Mouse (Mus musculus) forebrain, embryonic 11.5 days (tissue): Measurements from ENCODE around the gene Mapk9. TPM values are rescaled to one million over a fixed set of nuclear protein-coding genes. Genes with fewer than 3 reads are reported as not detected.

Experiments used
- ATAC-seq: fragments of 200-750 bp; cut with Nextera tagmentation; replicated peaks from 2 replicates; pipeline ENCODE4 v1.8.0; 2017; ENCODE audit warnings: moderate TSS enrichment; ENCODE audit not compliant: low FRiP score
- DNase-seq: peaks from one replicate; pipeline ENCODE4 v3.0.0-alpha.2; 2017; ENCODE audit warnings: low spot score
- H3K27ac ChIP-seq: fragments of 300-500 bp; sonication (generic); 2 replicates; pipeline ENCODE4 v1.5.1; 2014; ENCODE audit warnings: low read depth, low read length
- H3K27me3 ChIP-seq: fragments of 300-500 bp; sonication (generic); 2 replicates; pipeline ENCODE4 v1.6.1; 2014; ENCODE audit warnings: mild to moderate bottlenecking, low read length, mixed read lengths; ENCODE audit not compliant: control insufficient read depth, insufficient read depth
- H3K36me3 ChIP-seq: fragments of 300-500 bp; sonication (generic); 2 replicates; pipeline ENCODE4 v1.6.1; 2014; ENCODE audit warnings: mild to moderate bottlenecking, low read length, moderate library complexity, mixed read lengths; ENCODE audit not compliant: control insufficient read depth, insufficient read depth
- H3K4me1 ChIP-seq: fragments of 300-500 bp; sonication (generic); replicated peaks from 2 replicates; pipeline ENCODE4 v1.6.1; 2014; ENCODE audit warnings: low read length, mixed read lengths; ENCODE audit not compliant: control insufficient read depth, insufficient read depth
- H3K4me2 ChIP-seq: fragments of 300-500 bp; sonication (generic); 2 replicates; pipeline ENCODE4 v1.6.1; 2014; ENCODE audit warnings: low read depth, mild to moderate bottlenecking, low read length, moderate library complexity, mixed read lengths; ENCODE audit not compliant: severe bottlenecking
- H3K4me3 ChIP-seq: fragments of 300-500 bp; sonication (generic); 2 replicates; pipeline ENCODE4 v1.5.1; 2014; ENCODE audit warnings: low read depth, low read length
- H3K9ac ChIP-seq: fragments of 300-500 bp; sonication (generic); 2 replicates; pipeline ENCODE4 v1.6.1; 2014; ENCODE audit warnings: low read length
- H3K9me3 ChIP-seq: fragments of 300-500 bp; sonication (generic); 2 replicates; pipeline ENCODE4 v1.6.1; 2016; ENCODE audit warnings: low read length, mixed read lengths; ENCODE audit not compliant: control insufficient read depth
- WGBS: fragments of 180-500 bp; shearing (Covaris S2); extraction: QIAGEN DNeasy Blood & Tissue Kit; methylation state at CpG from one replicate; pipeline ENCODE4 v1.1.7; 2014; 5-methylcytosine and 5-hydroxymethylcytosine counted together
- polyA plus RNA-seq: library from polyadenylated mRNA; unstranded; fragments of >200 nt; fragmentation: Nextera tagmentation; extraction: Ambion mirVana; gene quantifications from 2 replicates; pipeline ENCODE4 v1.2.1, GENCODE M21; 2014

The Mapk9 gene
- polyA plus RNA-seq, 1 experiment from 2014 or later: 42.9 TPM

- no peaks in the 10 kb centered on the region for H3K36me3 ChIP-seq
- no peaks in the 10 kb centered on the region for H3K4me1 ChIP-seq
- H3K9ac ChIP-seq: no peak overlapping the region
- no peak for ATAC-seq
- WGBS: 85% methylated on average over 5 of the region's 5 CpGs
- H3K4me2 ChIP-seq: no peak overlapping the region
- DNase-seq: no peak
- H3K4me3 ChIP-seq: no peak overlapping the region
- no peak overlapping the region for H3K27ac ChIP-seq
- H3K9me3 ChIP-seq: no peaks in the 10 kb centered on the region
- H3K27me3 ChIP-seq: no peaks in the 10 kb centered on the region
Measured at GRCm38 (mm10) chr11:49888469-49888868, 41.9 kb downstream of the Mapk9 start.

GRCm38 (mm10) chr11:49891993-49892392 lies 45.4 kb downstream of the Mapk9 start:
- no peak overlapping the region for H3K9ac ChIP-seq
- H3K9me3 ChIP-seq: no peaks in the 10 kb centered on the region
- H3K27ac ChIP-seq: no peak overlapping the region
- H3K4me2 ChIP-seq: no peak overlapping the region
- no peaks in the 10 kb centered on the region for H3K4me1 ChIP-seq
- H3K4me3 ChIP-seq: no peak overlapping the region
- WGBS: 89% methylated on average over 5 of the region's 5 CpGs
- H3K27me3 ChIP-seq: no peaks in the 10 kb centered on the region
- H3K36me3 ChIP-seq: no peaks in the 10 kb centered on the region
- DNase-seq: no peak
- ATAC-seq: no peak

- H3K4me3 ChIP-seq: no peak overlapping the region
- no peaks in the 10 kb centered on the region for H3K27me3 ChIP-seq
- no peak overlapping the region for H3K9ac ChIP-seq
- H3K4me1 ChIP-seq: no peaks in the 10 kb centered on the region
- no peaks in the 10 kb centered on the region for H3K36me3 ChIP-seq
- no peak overlapping the region for H3K27ac ChIP-seq
- 87% methylated on average over 11 of the region's 11 CpGs for WGBS
- H3K4me2 ChIP-seq: no peak overlapping the region
- ATAC-seq: no peak
- no peak for DNase-seq
- no peaks in the 10 kb centered on the region; the same call in 1 of the 2 replicates for H3K9me3 ChIP-seq
Measured at GRCm38 (mm10) chr11:49893806-49894205, 47.3 kb downstream of the Mapk9 start.

GRCm38 (mm10) chr11:49895966-49896590 lies 49.5 kb downstream of the Mapk9 start:
- peaks cover under 1% of the 10 kb centered on the region for H3K27me3 ChIP-seq
- no peak overlapping the region for H3K4me3 ChIP-seq
- H3K4me2 ChIP-seq: no peak overlapping the region
- DNase-seq: no peak
- H3K9ac ChIP-seq: no peak overlapping the region
- H3K36me3 ChIP-seq: no peaks in the 10 kb centered on the region
- H3K9me3 ChIP-seq: no peaks in the 10 kb centered on the region; the same call in 1 of the 2 replicates
- H3K27ac ChIP-seq: no peak overlapping the region
- H3K4me1 ChIP-seq: no peaks in the 10 kb centered on the region
- 61% methylated on average over 6 of the region's 6 CpGs for WGBS
- ATAC-seq: no peak

- no peaks in the 10 kb centered on the region; the same call in 1 of the 2 replicates for H3K9me3 ChIP-seq
- no peak overlapping the region for H3K27ac ChIP-seq
- H3K27me3 ChIP-seq: peaks cover 15% of the 10 kb centered on the region
- no peak for DNase-seq
- H3K9ac ChIP-seq: no peak overlapping the region
- H3K4me1 ChIP-seq: peaks cover 3% of the 10 kb centered on the region; the same call in 1 of the 2 replicates
- WGBS: 84% methylated on average over 6 of the region's 6 CpGs
- no peak overlapping the region for H3K4me2 ChIP-seq
- H3K4me3 ChIP-seq: no peak overlapping the region
- H3K36me3 ChIP-seq: no peaks in the 10 kb centered on the region
- no peak for ATAC-seq
Measured at GRCm38 (mm10) chr11:49900043-49900442, 53.5 kb downstream of the Mapk9 start.

- peak; percentile 59 for DNase-seq
- peak overlapping the region; percentile 71 for H3K4me3 ChIP-seq
- H3K4me1 ChIP-seq: peaks cover 3% of the 10 kb centered on the region; the same call in 1 of the 2 replicates
- no peaks in the 10 kb centered on the region for H3K36me3 ChIP-seq
- WGBS: 32% methylated on average over 15 of the region's 15 CpGs
- ATAC-seq: 0 out of 2 replicates have a peak, but pooled peaks have one; percentile 13
- H3K9me3 ChIP-seq: no peaks in the 10 kb centered on the region; the same call in 1 of the 2 replicates
- peak overlapping the region; percentile 97 for H3K4me2 ChIP-seq
- no peak overlapping the region for H3K27ac ChIP-seq
- H3K27me3 ChIP-seq: peaks cover 15% of the 10 kb centered on the region
- H3K9ac ChIP-seq: no peak overlapping the region
Measured at GRCm38 (mm10) chr11:49900962-49901658, 54.6 kb downstream of the Mapk9 start.

GRCm38 (mm10) chr11:49901659-49902458 lies 55.3 kb downstream of the Mapk9 start, which contains the start of gene Rasgef1c:
Gene Rasgef1c (plus strand): TSS chr11:49901835.
- Histone ChIP-seq H3K4me2 (peak within 1 kb of the TSS; percentile 97), H3K27me3 (peaks cover 15% of the 10 kb centered on the region), H3K9me3 (no peaks in the 10 kb centered on the region; the same call in 1 of the 2 replicates), H3K36me3 (no peaks in the 10 kb centered on the region), H3K4me1 (peaks cover 3% of the 10 kb centered on the region; the same call in 1 of the 2 replicates), H3K4me3 (peak within 1 kb of the TSS; percentile 71), H3K9ac (peak within 1 kb of the TSS; percentile 62), H3K27ac (no peak within 1 kb of the TSS)
- DNase-seq (peak; percentile 88), ATAC-seq (peak; percentile 90)
- WGBS: 3% methylated on average over 84 of the region's 99 CpGs

- Histone ChIP-seq H3K36me3 (no peaks in the 10 kb centered on the region), H3K9ac (no peak overlapping the region), H3K27me3 (peaks cover 15% of the 10 kb centered on the region), H3K4me3 (no peak overlapping the region), H3K4me2 (no peak overlapping the region), H3K9me3 (no peaks in the 10 kb centered on the region), H3K27ac (no peak overlapping the region), H3K4me1 (peaks cover 3% of the 10 kb centered on the region; the same call in 1 of the 2 replicates)
- WGBS: 16% methylated on average over 7 of the region's 7 CpGs
- DNase-seq (peak; percentile 76), ATAC-seq (no peak)
Measured at GRCm38 (mm10) chr11:49903333-49903732, 56.8 kb downstream of the Mapk9 start.
